Mouse (Mus musculus) layer of hippocampus, postnatal 14 days (tissue): Measurements from ENCODE around the gene Mrps31. TPM values are rescaled to one million over a fixed set of nuclear protein-coding genes. Genes with fewer than 3 reads are reported as not detected.

Source experiments
- DNase-seq, 2 experiments: peaks; one replicate each; pipeline ENCODE4 v3.0.0; 2021 to 2022; ENCODE audit warnings: low spot score in 2 of 2, mixed read lengths in 1 of 2
- long read RNA-seq, 2 experiments: library from polyadenylated mRNA; stranded (forward); transcript quantifications; one replicate each; pipeline ENCODE4 v2.0.0; 2021
- total RNA-seq, 2 experiments: library from RNA; stranded (reverse); gene quantifications; 2 replicates each; pipeline ENCODE4 v1.2.3; 2021

Gene Mrps31
- total RNA-seq = 10 to 100 TPM; 22.3 to 23.0 TPM
- long read RNA-seq, experiment 1, transcript Mrps31-201 (7 exons, 1,515 nt) = major isoform, 28 of 32 reads
- long read RNA-seq, experiment 1, partial matches to known transcripts = 1 of 32 reads
- long read RNA-seq, experiment 1, other reads (novel, unspliced or antisense) = 2 of 32 reads
- long read RNA-seq, experiment 2, transcript Mrps31-201 (7 exons, 1,515 nt) = major isoform, 44 of 54 reads
- long read RNA-seq, experiment 2, partial matches to known transcripts = 0 of 54 reads
- long read RNA-seq, experiment 2, other reads (novel, unspliced or antisense) = 10 of 54 reads

DNA sequence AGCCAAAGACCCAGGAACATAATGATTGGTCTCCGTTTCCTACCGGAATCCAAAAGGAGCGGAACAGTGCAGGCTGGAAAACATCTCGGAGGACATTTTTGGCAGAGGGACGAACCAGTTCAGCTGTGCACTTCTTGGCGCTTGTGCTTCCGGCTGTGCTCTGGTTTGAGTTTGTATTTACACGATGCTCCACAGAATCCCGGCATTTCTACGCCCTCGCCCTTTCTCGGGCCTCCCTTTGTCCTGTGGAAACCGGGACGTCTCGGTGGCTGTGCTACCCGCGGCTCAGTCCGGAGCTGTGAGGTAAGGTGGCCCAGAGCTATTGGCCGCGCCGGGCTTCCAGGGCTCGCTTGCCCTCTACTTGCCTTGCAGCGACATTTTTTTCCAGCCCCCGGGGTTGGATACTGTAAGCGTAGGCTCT, at the start of gene Mrps31:
Gene Mrps31 (plus strand): TSS at position 80 of the 421 bp plus-strand sequence.
- peak; percentile 83 to 94 for DNase-seq

- DNase-seq = no peak
Measured at GRCm38 (mm10) chr8:22376311-22376710, 34.9 kb upstream of the Mrps31 start.

GRCm38 (mm10) chr8:22376903-22377302, 34.3 kb upstream of the Mrps31 start:
- no peak for DNase-seq

DNA sequence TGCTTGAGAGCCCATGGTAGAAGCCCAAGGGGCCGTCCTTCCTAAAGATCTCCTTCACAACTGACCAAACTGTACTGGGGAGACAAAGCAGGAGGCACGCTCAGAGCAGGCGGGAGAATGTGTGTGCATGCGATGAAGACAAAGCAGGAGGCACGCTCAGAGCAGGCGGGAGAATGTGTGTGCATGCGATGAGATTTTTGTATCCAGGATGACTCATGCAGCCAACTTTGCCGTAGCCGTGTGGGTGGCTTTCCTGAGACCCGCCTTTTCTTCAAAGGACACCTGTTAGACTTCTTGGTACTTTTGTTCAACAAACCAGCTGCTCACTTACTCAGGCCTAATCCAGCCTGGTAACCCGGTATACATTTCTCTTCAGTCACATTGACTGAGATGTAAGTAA, 30.2 kb upstream of the Mrps31 start:
- DNase-seq = no peak

- DNase-seq = no peak
Measured at GRCm38 (mm10) chr8:22382824-22383595, 28.2 kb upstream of the Mrps31 start.

DNA sequence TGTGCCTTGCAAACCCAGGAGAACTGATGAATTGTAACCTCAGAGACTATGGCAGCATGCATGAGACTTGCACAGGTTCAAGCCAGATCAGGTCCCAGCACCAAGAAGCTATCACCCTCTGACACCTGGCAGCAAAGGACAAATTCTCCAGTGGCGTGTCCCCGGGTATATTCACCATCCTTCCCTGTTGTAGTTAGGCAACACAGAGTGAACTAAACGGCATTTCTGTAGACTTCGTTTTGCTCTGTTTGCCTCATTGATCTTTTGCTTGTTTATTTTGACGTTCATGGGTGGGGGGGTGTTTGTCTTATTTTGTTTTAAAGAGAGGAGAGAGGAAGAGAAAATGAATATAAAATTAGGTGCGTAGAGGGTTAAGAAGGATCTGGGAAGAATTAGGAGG, 26.0 kb upstream of the Mrps31 start:
- DNase-seq = no peak

- DNase-seq = no peak
Measured at GRCm38 (mm10) chr8:22389874-22390273, 21.3 kb upstream of the Mrps31 start.

- no peak for DNase-seq
Measured at GRCm38 (mm10) chr8:22390766-22391463, 20.2 kb upstream of the Mrps31 start.

DNA sequence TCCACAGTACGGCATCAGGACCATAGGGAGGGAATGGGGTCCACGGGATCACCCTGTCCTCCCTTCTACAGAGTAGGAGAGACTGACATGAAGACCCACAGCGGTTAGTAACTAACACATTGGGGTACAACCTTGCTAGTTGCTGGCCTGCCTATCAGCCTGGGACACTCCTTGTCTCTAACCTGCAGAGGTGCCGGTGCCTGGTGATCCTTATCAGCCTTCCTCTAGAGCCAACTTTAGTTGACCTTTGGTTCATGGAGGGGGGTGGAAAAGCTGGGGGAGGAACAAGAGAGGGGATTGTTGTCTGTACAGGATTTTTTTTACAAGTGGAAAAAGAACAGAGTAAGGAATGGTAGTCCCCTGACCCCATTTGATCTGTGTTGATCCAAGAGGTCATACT, 16.7 kb upstream of the Mrps31 start:
- DNase-seq = no peak

DNA sequence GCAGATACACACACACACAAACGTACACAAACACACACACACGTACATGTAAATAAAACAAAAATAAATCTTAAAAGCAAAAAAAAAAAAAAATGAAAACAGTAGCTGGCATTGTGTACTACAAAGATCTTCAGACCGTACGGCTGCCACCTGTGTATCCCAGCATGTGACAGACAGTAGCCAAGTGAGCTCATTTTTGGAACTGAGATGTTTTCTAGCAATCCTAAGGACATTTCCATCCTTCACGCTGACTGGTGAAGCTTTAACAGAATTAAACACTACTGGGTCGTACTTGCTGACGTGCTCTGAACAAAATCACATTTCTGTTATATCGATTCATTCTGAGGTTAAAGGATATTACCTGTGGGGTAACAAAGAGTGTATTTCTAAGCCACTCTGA, 15.9 kb upstream of the Mrps31 start:
- DNase-seq = no peak

DNA sequence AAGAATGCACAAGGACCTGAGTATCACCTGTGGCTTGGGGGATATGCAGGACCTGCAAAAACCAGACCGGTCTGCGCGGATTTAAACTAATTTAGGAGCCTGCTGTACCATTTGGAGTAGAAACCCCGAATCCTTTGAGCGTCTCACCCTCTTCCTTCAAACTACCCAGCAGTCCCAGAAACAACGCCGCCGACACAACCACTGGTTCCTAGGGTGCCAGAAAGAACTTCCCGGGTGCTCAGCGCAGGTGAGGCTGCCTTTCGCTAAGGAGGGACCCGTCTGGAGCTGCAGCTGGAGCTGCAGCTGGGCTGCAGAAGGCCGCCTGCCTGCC, 13.4 kb upstream of the Mrps31 start:
- DNase-seq = no peak

DNA sequence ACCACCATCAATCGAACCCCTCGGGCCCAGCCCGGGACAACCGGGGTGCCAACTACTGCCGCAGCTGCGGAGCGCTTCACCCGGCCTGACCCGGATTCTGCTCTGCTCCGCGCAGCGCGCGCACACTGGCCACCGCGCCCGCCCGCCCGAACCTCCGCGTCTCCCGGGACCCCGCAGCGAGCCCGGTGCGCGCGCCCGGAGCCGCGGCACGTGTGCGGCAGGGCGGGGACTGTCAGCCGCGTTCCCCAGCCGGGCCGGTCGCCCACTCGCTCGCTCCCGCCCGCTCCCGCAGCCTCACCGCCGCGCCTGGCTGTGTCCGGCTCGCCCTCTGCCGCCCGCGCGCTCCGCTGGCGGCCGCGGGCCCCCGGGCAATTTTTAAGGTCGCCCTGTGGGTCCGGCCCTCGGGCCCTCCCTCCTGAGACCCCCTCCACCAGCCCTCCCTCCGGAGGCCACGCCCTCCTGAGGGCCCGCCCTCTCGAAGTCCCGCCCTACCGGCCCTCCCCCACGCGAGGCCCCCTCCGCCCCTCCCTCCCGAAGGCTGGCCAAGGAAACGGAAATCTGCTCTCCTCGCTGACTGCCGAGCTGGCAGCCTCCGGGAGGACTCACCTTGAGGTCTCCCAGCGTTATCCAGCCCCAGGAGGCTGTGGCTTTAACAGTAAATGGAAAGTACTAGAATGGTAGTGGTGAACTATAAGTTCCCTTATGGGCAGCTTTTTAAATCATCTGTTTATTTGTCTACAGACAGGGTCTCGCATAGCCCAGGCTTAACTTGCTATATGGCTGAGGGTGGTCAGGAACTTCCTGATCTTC, 12.8 kb upstream of the Mrps31 start, which contains the start of gene Slc25a15:
Gene Slc25a15 (minus strand): TSS at position 456 of the 810 bp plus-strand sequence.
- peak; percentile 85 to 89 for DNase-seq

DNA sequence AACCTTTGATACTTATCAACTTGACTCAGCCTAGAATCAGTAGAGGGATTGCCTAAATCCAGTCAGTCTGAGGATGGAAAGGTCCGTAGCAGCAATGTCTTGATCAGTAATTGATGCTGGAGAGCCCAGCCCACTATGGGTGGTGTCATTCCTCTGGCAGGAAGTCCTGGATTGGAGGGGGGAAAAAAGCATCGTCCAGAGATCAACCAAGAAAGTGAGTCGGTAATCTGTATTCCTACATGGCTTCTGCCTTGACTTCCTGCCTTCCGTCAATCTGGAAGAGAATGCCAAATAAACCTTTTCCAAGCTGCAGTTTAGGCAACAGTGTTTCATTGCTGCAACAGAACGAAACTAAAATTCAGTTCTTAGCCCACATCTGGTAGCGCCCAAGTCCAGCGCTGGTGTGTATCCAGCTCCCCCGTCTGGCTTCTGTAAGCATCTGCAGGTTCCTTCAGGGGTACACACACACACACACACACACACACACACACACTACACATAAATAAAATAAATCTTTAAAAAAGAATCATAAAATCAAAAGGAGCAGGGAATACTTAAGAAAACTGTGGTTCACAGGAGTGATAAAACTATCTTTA, 11.8 kb upstream of the Mrps31 start:
- no peak for DNase-seq

- no peak for DNase-seq
Measured at GRCm38 (mm10) chr8:22400593-22400992, 10.6 kb upstream of the Mrps31 start.

DNA sequence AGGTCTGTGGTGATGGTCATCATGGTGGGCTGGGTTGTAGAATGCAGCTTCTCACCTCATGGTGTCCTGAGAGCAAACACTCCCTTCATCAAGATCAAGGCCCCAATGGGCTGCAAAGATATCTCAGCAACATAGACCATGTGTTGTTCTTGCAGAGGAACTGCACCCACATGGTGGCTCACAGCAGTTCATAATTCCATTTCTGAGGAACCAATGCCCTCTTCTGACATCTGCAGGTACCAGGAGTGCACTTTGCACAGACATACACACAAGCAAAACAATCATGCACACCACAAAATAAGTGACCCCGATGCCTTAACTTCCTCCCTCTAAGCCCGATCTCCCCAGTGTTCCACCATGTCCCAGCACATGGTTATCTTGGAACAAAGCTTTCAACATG, 7.9 kb upstream of the Mrps31 start:
- DNase-seq = no peak

DNA sequence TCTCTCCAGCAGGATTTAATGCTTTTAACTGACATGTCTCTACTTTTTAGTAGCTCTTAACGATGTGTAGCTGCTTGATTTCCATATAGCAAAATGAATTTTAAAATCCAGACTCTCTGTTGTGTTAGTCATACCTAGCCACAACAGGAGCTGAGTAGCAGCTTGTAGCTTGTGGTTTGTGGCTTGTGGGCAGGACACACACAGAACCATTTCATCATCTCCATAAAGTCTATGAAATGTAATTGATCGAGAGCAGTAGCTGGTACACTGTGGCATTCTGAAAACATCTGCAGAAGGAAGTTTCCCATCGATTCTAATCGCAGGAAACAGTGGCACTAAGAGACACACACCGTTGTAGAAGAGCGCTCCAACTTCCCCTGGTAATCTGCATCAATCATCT, 5.4 kb upstream of the Mrps31 start:
- DNase-seq = no peak

GRCm38 (mm10) chr8:22410688-22411281, 376 bp upstream of the Mrps31 start:
- DNase-seq = no peak

GRCm38 (mm10) chr8:22411971-22412370, 810 bp downstream of the Mrps31 start:
- DNase-seq = no peak
